In genomic region chr11:9199868-9200267, GRCm38 (mm10) we compare ENCODE assay signal across 30 mouse cellular contexts. TPM values are rescaled to one million over a fixed set of nuclear protein-coding genes. Genes with fewer than 3 reads are reported as not detected.
"Had no signal": no experiment of that assay in that cellular context is flagged by ENCODE, and none has a peak within 500 bp of the region (broad histone marks: within the 10 kb centered on the region; RNA-seq: fewer than 3 reads in every experiment).

No protein-coding gene starts in this region.

- H3K9ac ChIP-seq: embryonic facial prominence, embryonic 12.5 days; embryonic facial prominence, embryonic 13.5 days; embryonic facial prominence, embryonic 15.5 days; forebrain, embryonic 12.5 days; forebrain, embryonic 13.5 days; forebrain, embryonic 15.5 days; forebrain, postnatal 0 days had no signal

- H3K4me3 ChIP-seq: embryonic facial prominence, embryonic 10.5 days; embryonic facial prominence, embryonic 12.5 days; embryonic facial prominence, embryonic 13.5 days; embryonic facial prominence, embryonic 15.5 days; erythroblast, embryonic 14.5 days; forebrain, embryonic 10.5 days; forebrain, embryonic 12.5 days; forebrain, embryonic 13.5 days; forebrain, embryonic 15.5 days; gastrocnemius, adult 2 months; heart, adult 2 months had no signal

- H3K4me1 ChIP-seq: embryonic facial prominence, embryonic 10.5 days; embryonic facial prominence, embryonic 12.5 days; embryonic facial prominence, embryonic 13.5 days; embryonic facial prominence, embryonic 15.5 days; forebrain, embryonic 10.5 days; forebrain, embryonic 12.5 days; forebrain, embryonic 13.5 days; forebrain, embryonic 15.5 days had no signal

- H3K27me3 ChIP-seq: embryonic facial prominence, embryonic 12.5 days; embryonic facial prominence, embryonic 13.5 days; embryonic facial prominence, embryonic 15.5 days; forebrain, embryonic 12.5 days; forebrain, embryonic 13.5 days; forebrain, embryonic 15.5 days had no signal

- H3K27ac ChIP-seq: embryonic facial prominence, embryonic 10.5 days; embryonic facial prominence, embryonic 12.5 days; embryonic facial prominence, embryonic 13.5 days; embryonic facial prominence, embryonic 15.5 days; forebrain, embryonic 10.5 days; forebrain, embryonic 12.5 days; forebrain, embryonic 13.5 days; forebrain, embryonic 15.5 days; gastrocnemius, adult 2 months; heart, adult 2 months had no signal

- H3K36me3 ChIP-seq: embryonic facial prominence, embryonic 10.5 days; embryonic facial prominence, embryonic 12.5 days; embryonic facial prominence, embryonic 13.5 days; embryonic facial prominence, embryonic 15.5 days; forebrain, embryonic 10.5 days; forebrain, embryonic 12.5 days; forebrain, embryonic 15.5 days had no signal

- DNase-seq: cerebellum, adult 18-20 months; cerebellum, adult 2 months; cerebellum, adult 8-10 months; cerebellum, adult 9-10 months; cerebellum, adult 9-11 months; cerebellum, postnatal 10 days; cerebellum, postnatal 14 days; cerebellum, postnatal 25 days; cerebellum, postnatal 36 days; embryo, embryonic 11 days; forebrain, postnatal 0 days; gastrocnemius, adult 2 months; gastrocnemius, postnatal 10 days; gastrocnemius, postnatal 14 days; gastrocnemius, postnatal 25 days; gastrocnemius, postnatal 36 days; heart, adult 18-20 months; heart, adult 2 months had no signal

- H3K4me2 ChIP-seq: embryonic facial prominence, embryonic 12.5 days; embryonic facial prominence, embryonic 13.5 days; embryonic facial prominence, embryonic 15.5 days; forebrain, embryonic 12.5 days; forebrain, embryonic 13.5 days; forebrain, embryonic 15.5 days had no signal

- H3K9me3 ChIP-seq: embryonic facial prominence, embryonic 10.5 days; embryonic facial prominence, embryonic 12.5 days; embryonic facial prominence, embryonic 13.5 days; embryonic facial prominence, embryonic 15.5 days; forebrain, embryonic 10.5 days; forebrain, embryonic 12.5 days; forebrain, embryonic 13.5 days; forebrain, embryonic 15.5 days had no signal

- ATAC-seq: forebrain, embryonic 13.5 days; forebrain, embryonic 14.5 days; forebrain, embryonic 15.5 days; forebrain, embryonic 16.5 days; forebrain, postnatal 0 days had no signal

RNA-seq across cellular contexts. Expression of gene Abca13, which starts 8.1 kb away (rescaled TPM):
- total RNA-seq: gastrocnemius, adult 2 months; gastrocnemius, adult 8-10 months; gastrocnemius, postnatal 14 days; gastrocnemius, postnatal 25 days; gastrocnemius, postnatal 36 days; heart, adult 2 months had no signal
- polyA plus RNA-seq: erythroblast, embryonic 14.5 days; forebrain, embryonic 16.5 days had no signal
